Mouse (Mus musculus) layer of hippocampus, adult 9-11 months (tissue): ENCODE data around the gene Sgpp1.
"Not testable (repeated sequence)": the region's sequence is repeated elsewhere in the genome, so short reads cannot be mapped to it uniquely, and the experiment has no call there.

Source experiments
- DNase-seq: peaks from one replicate; pipeline ENCODE4 v3.0.0; 2022

Sgpp1 gene

DNA sequence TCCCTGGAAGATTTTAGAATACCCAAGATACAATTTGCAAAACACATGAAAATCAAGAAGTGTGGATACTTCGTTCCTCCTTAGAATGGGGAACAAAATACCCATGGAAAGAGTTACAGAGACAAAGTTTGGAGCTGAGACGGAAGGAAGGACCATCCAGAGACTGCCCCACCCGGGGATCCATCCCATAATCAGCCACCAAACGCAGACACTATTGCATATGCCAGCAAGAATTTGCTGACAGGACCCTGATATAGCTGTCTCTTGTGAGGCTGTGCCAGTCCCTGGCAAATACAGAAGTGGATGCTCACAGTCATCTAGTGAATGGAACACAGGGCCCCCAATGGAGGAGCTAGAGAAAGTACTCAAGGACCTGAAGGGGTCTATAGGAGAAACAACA, 51.5 kb downstream of the Sgpp1 start:
- not testable (repeated sequence) for DNase-seq

GRCm38 (mm10) chr12:75683598-75683997, 51.9 kb downstream of the Sgpp1 start:
- no peak for DNase-seq

DNA sequence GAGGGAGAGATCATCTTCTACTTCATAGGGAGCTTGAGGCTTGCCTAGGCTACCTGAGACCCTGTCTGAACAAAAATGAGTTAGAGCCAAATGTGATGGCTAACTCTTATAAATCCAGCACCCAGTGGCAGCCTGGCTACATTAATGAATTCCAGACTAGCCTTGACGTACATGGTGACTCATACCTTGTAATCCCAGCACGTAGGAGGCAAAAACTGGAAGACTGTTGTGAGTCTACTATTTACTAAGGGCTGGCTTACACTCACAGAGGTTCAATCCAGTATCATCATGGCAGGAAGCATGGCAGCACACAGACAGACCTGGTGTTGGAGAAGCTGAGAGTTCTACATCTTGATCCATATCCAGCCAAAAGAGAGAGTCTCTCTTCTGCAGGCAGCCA, 52.7 kb downstream of the Sgpp1 start:
- no peak for DNase-seq

- DNase-seq, result no peak
These were observed 54.4 kb downstream of the Sgpp1 start for GRCm38 (mm10) chr12:75681101-75681500.

- no peak for DNase-seq
These were observed 57.1 kb downstream of the Sgpp1 start for GRCm38 (mm10) chr12:75678393-75678792.

DNA sequence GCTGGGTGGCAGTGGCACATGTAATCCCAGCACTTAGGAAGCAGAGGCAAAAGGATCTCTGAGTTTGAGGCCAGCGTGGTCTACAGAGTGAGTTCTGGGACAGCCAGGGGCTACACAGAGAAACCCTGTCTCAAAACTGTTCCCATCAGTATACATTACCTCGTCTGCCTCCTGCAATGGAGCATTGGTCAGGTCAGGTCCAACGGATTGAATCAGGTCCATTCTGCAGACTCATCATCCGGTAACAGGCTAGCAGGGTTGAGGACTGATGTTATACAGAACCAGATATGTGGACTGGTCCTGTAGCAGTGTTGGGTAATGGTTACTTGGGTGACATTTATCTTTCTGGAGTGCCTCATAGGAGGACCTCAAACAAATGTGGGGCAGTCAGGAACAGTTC, 62.9 kb downstream of the Sgpp1 start:
- no peak for DNase-seq

DNA sequence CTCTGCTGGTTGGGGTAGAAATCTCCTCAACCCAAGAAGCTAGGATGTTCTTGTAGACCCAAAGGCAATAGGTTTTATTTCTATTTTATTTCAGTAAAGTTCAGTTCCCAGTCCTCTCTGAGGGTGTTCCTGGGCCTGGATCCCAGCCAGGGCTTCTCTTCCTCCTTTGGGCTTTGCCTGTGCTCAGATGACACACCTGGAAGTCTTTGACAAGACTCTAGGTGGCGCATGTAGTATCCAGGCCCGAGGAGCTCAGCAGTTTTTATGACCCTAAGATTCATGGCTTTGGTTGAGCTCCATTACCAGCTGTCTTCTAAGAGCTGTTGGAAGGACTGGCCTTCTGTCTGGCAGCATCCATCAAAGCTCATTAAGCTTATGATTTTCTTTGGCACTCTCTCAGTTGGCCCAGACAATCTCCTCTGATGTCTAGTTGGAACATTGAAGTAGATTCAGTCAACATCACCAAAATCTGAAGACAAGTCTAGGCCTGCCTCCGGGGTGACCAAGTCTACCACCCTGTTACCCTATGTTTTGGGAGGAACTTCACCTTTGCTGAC, 63.7 kb downstream of the Sgpp1 start:
- DNase-seq, result no peak

- no peak for DNase-seq
These were observed 64.9 kb downstream of the Sgpp1 start for GRCm38 (mm10) chr12:75670611-75671010.

- peak; percentile 100 for DNase-seq
These were observed 66.0 kb downstream of the Sgpp1 start, which contains the start of gene Wdr89 for GRCm38 (mm10) chr12:75669258-75670106. Gene Wdr89, minus strand, starts transcription at chr12:75669537.

- DNase-seq, result no peak
These were observed 66.6 kb downstream of the Sgpp1 start for GRCm38 (mm10) chr12:75668916-75669257.

DNA sequence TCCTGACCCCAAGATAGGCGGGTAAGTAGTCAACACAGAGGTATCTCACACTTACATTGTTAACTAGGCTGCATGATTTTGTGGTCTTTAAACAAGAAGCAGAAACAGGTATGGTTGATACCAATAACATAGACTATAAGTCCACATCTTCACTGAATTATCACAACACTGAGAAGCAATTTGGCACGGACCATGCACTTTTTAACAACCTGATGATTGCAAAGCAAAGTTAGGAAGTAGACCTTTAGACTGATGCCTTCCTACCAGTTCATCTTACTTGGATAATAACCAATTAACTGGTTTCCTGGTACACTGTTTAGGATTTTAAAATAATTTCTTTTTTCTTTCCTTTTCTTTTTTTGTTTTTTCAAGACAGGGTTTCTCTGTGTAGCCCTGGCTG, 67.3 kb downstream of the Sgpp1 start:
- DNase-seq, result no peak

DNA sequence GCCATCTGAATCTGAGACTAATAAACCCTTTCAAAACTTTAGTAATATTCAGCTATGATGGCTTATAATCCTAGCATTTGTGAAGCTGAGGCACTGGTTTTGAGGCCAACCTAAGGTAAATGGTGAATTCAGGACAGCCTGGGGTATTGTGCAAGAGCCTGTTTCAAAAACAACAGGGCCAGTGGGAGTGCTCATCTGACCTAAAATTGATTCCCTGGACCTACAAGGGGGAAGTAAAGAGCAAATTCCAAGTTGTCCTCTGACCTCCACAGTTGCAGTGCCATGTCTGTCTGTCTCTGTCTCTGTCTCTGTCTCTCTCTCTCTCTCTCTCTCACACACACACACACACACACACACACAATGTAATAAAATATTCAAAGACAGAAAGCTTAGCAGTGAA, 68.6 kb downstream of the Sgpp1 start:
- no peak for DNase-seq

DNA sequence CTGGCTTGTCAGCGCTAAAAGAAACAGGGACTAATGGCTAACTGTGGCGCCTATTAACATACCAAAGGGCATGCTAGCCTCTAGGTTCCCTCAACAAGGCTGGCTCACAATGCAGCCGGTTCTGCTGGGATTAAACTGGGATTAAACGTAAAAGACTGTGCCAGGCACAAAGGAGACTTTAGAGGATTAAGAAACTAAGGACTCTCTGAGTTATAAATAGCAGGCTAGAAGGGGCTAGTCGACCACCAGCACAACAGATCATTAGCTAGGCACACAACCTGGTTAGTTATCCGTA, 71.1 kb downstream of the Sgpp1 start:
- no peak for DNase-seq
